In genomic region chr2:6403375-6403774, GRCm38 (mm10) we compare ENCODE assay signal across 8 mouse cellular contexts.
A peak's percentile ranks its signal among the peaks of the same experiment; 100 is the strongest.
DNase-seq lines count a peak whose midpoint lies in the region; ATAC-seq and TF ChIP-seq lines count a peak whose summit lies in the region.

No protein-coding gene starts in this region.

- no peak for DNase-seq in left cerebral cortex, adult 2 months (ENCODE audit: extremely low spot score in 1 of 2, low spot score in 2 of 2)
- DNase-seq in left cerebral cortex, postnatal 4 days, result no peak
- DNase-seq in hindbrain, embryonic 11.5 days (ENCODE audit: low spot score), result peak; percentile 71
- DNase-seq in limb, embryonic 14.5 days (ENCODE audit: low spot score), result peak; percentile 45
- DNase-seq in retina, postnatal 7 days (ENCODE audit: low read depth, low spot score), result peak; percentile 35
- DNase-seq in thymus, postnatal 14 days, result no peak
- DNase-seq in gastrocnemius, adult 2 months, result no peak
- no peak for DNase-seq in urinary bladder, postnatal 25 days (ENCODE audit: low spot score)

- H3K9ac ChIP-seq in hindbrain, embryonic 11.5 days (ENCODE audit: low read depth, low read length), result no peak overlapping the region
- H3K9ac ChIP-seq in limb, embryonic 14.5 days (ENCODE audit: low read depth, low read length, severe bottlenecking), result no peak overlapping the region

- H3K36me3 ChIP-seq in hindbrain, embryonic 11.5 days (ENCODE audit: control insufficient read depth, insufficient read depth, low read length), result no peaks in the 10 kb centered on the region
- no peaks in the 10 kb centered on the region for H3K36me3 ChIP-seq in limb, embryonic 14.5 days (ENCODE audit: control insufficient read depth, insufficient read depth, low read length)

- intact Hi-C loops in left cerebral cortex, adult 2 months (cut with DNase I), result loop anchor here (5.0 to 10.0 kb wide), 2 partner anchors 81 to 409 kb away; partner anchors contain the start of gene Usp6nl
- intact Hi-C loops in left cerebral cortex, postnatal 4 days (cut with DNase I), result loop anchor here (10.0 kb wide), 1 partner anchor 79 kb away; the partner anchor contains the start of gene Usp6nl
- intact Hi-C loops in gastrocnemius, adult 2 months (cut with DNase I), result no loop called here

- no peak overlapping the region for H3K4me2 ChIP-seq in hindbrain, embryonic 11.5 days (replicated peaks; ENCODE audit: low read depth, low read length)
- no peak overlapping the region for H3K4me2 ChIP-seq in limb, embryonic 14.5 days (replicated peaks; ENCODE audit: low read depth, low read length, severe bottlenecking)

- H3K4me1 ChIP-seq in hindbrain, embryonic 11.5 days (replicated peaks; ENCODE audit: control insufficient read depth, insufficient read depth, low read length), result no peaks in the 10 kb centered on the region; the same call in 1 of the 2 replicates
- H3K4me1 ChIP-seq in limb, embryonic 14.5 days (ENCODE audit: control insufficient read depth, insufficient read depth, low read length), result peaks cover 6% of the 10 kb centered on the region; the same call in 1 of the 2 replicates

- H3K4me3 ChIP-seq in left cerebral cortex, adult 2 months, result no peak overlapping the region
- no peak overlapping the region for H3K4me3 ChIP-seq in hindbrain, embryonic 11.5 days (ENCODE audit: low read depth, low read length)
- no peak overlapping the region for H3K4me3 ChIP-seq in limb, embryonic 14.5 days (replicated peaks; ENCODE audit: low read length)
- no peak overlapping the region for H3K4me3 ChIP-seq in gastrocnemius, adult 2 months

- TF ChIP-seq POLR2A in limb, embryonic 14.5 days (IDR thresholded peaks at IDR 0.05; ENCODE audit: borderline replicate concordance, extremely low read depth, insufficient read depth, insufficient read length), result no peak

- H3K27me3 ChIP-seq in hindbrain, embryonic 11.5 days (ENCODE audit: control insufficient read depth, insufficient read depth, low read length), result no peaks in the 10 kb centered on the region
- H3K27me3 ChIP-seq in limb, embryonic 14.5 days (ENCODE audit: control insufficient read depth, insufficient read depth, low read length), result no peaks in the 10 kb centered on the region

- no peak overlapping the region for H3K27ac ChIP-seq in left cerebral cortex, adult 2 months
- no peak overlapping the region for H3K27ac ChIP-seq in hindbrain, embryonic 11.5 days (ENCODE audit: low read depth, low read length)
- no peak overlapping the region for H3K27ac ChIP-seq in limb, embryonic 14.5 days (replicated peaks; ENCODE audit: low read depth, low read length)
- H3K27ac ChIP-seq in gastrocnemius, adult 2 months, result no peak overlapping the region

- 9% methylated on average over 11 of the region's 11 CpGs for WGBS in hindbrain, embryonic 11.5 days
- 15% methylated on average over 11 of the region's 11 CpGs for WGBS in limb, embryonic 14.5 days

- ATAC-seq in hindbrain, embryonic 11.5 days (ENCODE audit: low FRiP score), result peak; percentile 60
- peak; percentile 45; the same call in 1 of the 2 replicates for ATAC-seq in limb, embryonic 14.5 days (ENCODE audit: low FRiP score, low read depth)

- H3K9me3 ChIP-seq in hindbrain, embryonic 11.5 days (ENCODE audit: control insufficient read depth, low read length), result no peaks in the 10 kb centered on the region
- H3K9me3 ChIP-seq in limb, embryonic 14.5 days (ENCODE audit: control insufficient read depth, low read length), result no peaks in the 10 kb centered on the region

- peak; percentile 16; the same call in 1 of the 2 replicates for TF ChIP-seq CTCF in left cerebral cortex, adult 2 months (IDR thresholded peaks at IDR 0.05)
- TF ChIP-seq CTCF in gastrocnemius, adult 2 months (IDR thresholded peaks at IDR 0.05), result no peak

Comparison
In these comparisons a context has a peak if more than half of its experiments do, and no peak if none do; other contexts are left out.
1. DNase-seq: peak in hindbrain, embryonic 11.5 days (single experiment), limb, embryonic 14.5 days (single experiment) and retina, postnatal 7 days (single experiment); none in left cerebral cortex, adult 2 months (0 of 2), left cerebral cortex, postnatal 4 days (single experiment), thymus, postnatal 14 days (single experiment), gastrocnemius, adult 2 months (single experiment) and urinary bladder, postnatal 25 days (single experiment).